Mouse (Mus musculus): ENCODE results near the gene Nomo1. TPM values are rescaled to one million over a fixed set of nuclear protein-coding genes. Genes with fewer than 3 reads are reported as not detected.

The Nomo1 gene
- polyA plus RNA-seq, 1 experiment = 53.1 TPM

GRCm38 (mm10) chr7:46124460-46124859 is 91.0 kb downstream of the Nomo1 start:
- Histone ChIP-seq H3K36me3 (ENCODE audit: control insufficient read depth, insufficient read depth, low read length) (no peaks in the 10 kb centered on the region), H3K27me3 (ENCODE audit: control insufficient read depth, insufficient read depth, low read length) (no peaks in the 10 kb centered on the region), H3K27ac (ENCODE audit: insufficient read depth, low read depth, low read length) (no peak overlapping the region), H3K4me1 (ENCODE audit: control insufficient read depth, insufficient read depth, insufficient read length, low read length) (no peaks in the 10 kb centered on the region), H3K4me3 (ENCODE audit: low read depth, low read length) (no peak overlapping the region)
- WGBS = 87% methylated on average over 6 of the region's 6 CpGs
- TF ChIP-seq POLR2A (IDR thresholded peaks at IDR 0.05; ENCODE audit: low read depth, low read length) = no peak
- TF ChIP-seq CTCF (IDR thresholded peaks at IDR 0.05; ENCODE audit: extremely low read depth, insufficient read length, insufficient replicate concordance, low read depth, low read length) = no peak

- Histone ChIP-seq H3K4me3 (ENCODE audit: low read depth, low read length) (no peak overlapping the region), H3K27ac (ENCODE audit: insufficient read depth, low read depth, low read length) (no peak overlapping the region), H3K4me1 (ENCODE audit: control insufficient read depth, insufficient read depth, insufficient read length, low read length) (no peaks in the 10 kb centered on the region), H3K36me3 (ENCODE audit: control insufficient read depth, insufficient read depth, low read length) (no peaks in the 10 kb centered on the region), H3K27me3 (ENCODE audit: control insufficient read depth, insufficient read depth, low read length) (no peaks in the 10 kb centered on the region)
- TF ChIP-seq POLR2A (IDR thresholded peaks at IDR 0.05; ENCODE audit: low read depth, low read length) = no peak
- no peak for TF ChIP-seq CTCF (IDR thresholded peaks at IDR 0.05; ENCODE audit: extremely low read depth, insufficient read length, insufficient replicate concordance, low read depth, low read length)
- WGBS = 93% methylated on average over 11 of the region's 11 CpGs
These were observed 91.8 kb downstream of the Nomo1 start for GRCm38 (mm10) chr7:46125340-46125739.

GRCm38 (mm10) chr7:46128196-46128595 is 94.7 kb downstream of the Nomo1 start:
- peaks cover 4% of the 10 kb centered on the region; the same call in 1 of the 2 replicates for H3K4me1 ChIP-seq (ENCODE audit: control insufficient read depth, insufficient read depth, insufficient read length, low read length)
- TF ChIP-seq CTCF (IDR thresholded peaks at IDR 0.05; ENCODE audit: extremely low read depth, insufficient read length, insufficient replicate concordance, low read depth, low read length) (no peak), POLR2A (IDR thresholded peaks at IDR 0.05; ENCODE audit: low read depth, low read length) (no peak)
- H3K27ac ChIP-seq (ENCODE audit: insufficient read depth, low read depth, low read length) = no peak overlapping the region
- H3K4me3 ChIP-seq (ENCODE audit: low read depth, low read length) = no peak overlapping the region
- no peaks in the 10 kb centered on the region for H3K27me3 ChIP-seq (ENCODE audit: control insufficient read depth, insufficient read depth, low read length)
- H3K36me3 ChIP-seq (ENCODE audit: control insufficient read depth, insufficient read depth, low read length) = no peaks in the 10 kb centered on the region
- 39% methylated on average over 7 of the region's 7 CpGs for WGBS

GRCm38 (mm10) chr7:46129463-46130179 is 96.1 kb downstream of the Nomo1 start:
- Histone ChIP-seq H3K4me3 (ENCODE audit: low read depth, low read length) (no peak overlapping the region), H3K27ac (ENCODE audit: insufficient read depth, low read depth, low read length) (no peak overlapping the region), H3K27me3 (ENCODE audit: control insufficient read depth, insufficient read depth, low read length) (no peaks in the 10 kb centered on the region), H3K4me1 (ENCODE audit: control insufficient read depth, insufficient read depth, insufficient read length, low read length) (peaks cover 4% of the 10 kb centered on the region; the same call in 1 of the 2 replicates), H3K36me3 (ENCODE audit: control insufficient read depth, insufficient read depth, low read length) (no peaks in the 10 kb centered on the region)
- WGBS = 57% methylated on average over 7 of the region's 7 CpGs
- no peak for TF ChIP-seq CTCF (IDR thresholded peaks at IDR 0.05; ENCODE audit: extremely low read depth, insufficient read length, insufficient replicate concordance, low read depth, low read length)

- H3K4me1 ChIP-seq (ENCODE audit: control insufficient read depth, insufficient read depth, insufficient read length, low read length) = peaks cover 4% of the 10 kb centered on the region; the same call in 1 of the 2 replicates
- 36% methylated on average over 7 of the region's 7 CpGs for WGBS
- no peak overlapping the region for H3K27ac ChIP-seq (ENCODE audit: insufficient read depth, low read depth, low read length)
- no peak for TF ChIP-seq POLR2A (IDR thresholded peaks at IDR 0.05; ENCODE audit: low read depth, low read length)
- no peak for TF ChIP-seq CTCF (IDR thresholded peaks at IDR 0.05; ENCODE audit: extremely low read depth, insufficient read length, insufficient replicate concordance, low read depth, low read length)
- H3K27me3 ChIP-seq (ENCODE audit: control insufficient read depth, insufficient read depth, low read length) = no peaks in the 10 kb centered on the region
- H3K36me3 ChIP-seq (ENCODE audit: control insufficient read depth, insufficient read depth, low read length) = no peaks in the 10 kb centered on the region
- no peak overlapping the region for H3K4me3 ChIP-seq (ENCODE audit: low read depth, low read length)
These were observed 97.2 kb downstream of the Nomo1 start for GRCm38 (mm10) chr7:46130723-46131122.

- no peak overlapping the region for H3K27ac ChIP-seq (ENCODE audit: insufficient read depth, low read depth, low read length)
- 16% methylated on average over 3 of the region's 3 CpGs for WGBS
- TF ChIP-seq POLR2A (IDR thresholded peaks at IDR 0.05; ENCODE audit: low read depth, low read length) (no peak), CTCF (IDR thresholded peaks at IDR 0.05; ENCODE audit: extremely low read depth, insufficient read length, insufficient replicate concordance, low read depth, low read length) (no peak)
- H3K27me3 ChIP-seq (ENCODE audit: control insufficient read depth, insufficient read depth, low read length) = no peaks in the 10 kb centered on the region
- no peaks in the 10 kb centered on the region for H3K36me3 ChIP-seq (ENCODE audit: control insufficient read depth, insufficient read depth, low read length)
- no peak overlapping the region for H3K4me3 ChIP-seq (ENCODE audit: low read depth, low read length)
- H3K4me1 ChIP-seq (ENCODE audit: control insufficient read depth, insufficient read depth, insufficient read length, low read length) = peaks cover 4% of the 10 kb centered on the region; the same call in 1 of the 2 replicates
These were observed 97.8 kb downstream of the Nomo1 start for GRCm38 (mm10) chr7:46131266-46131665.

GRCm38 (mm10) chr7:46131806-46132205 is 98.3 kb downstream of the Nomo1 start:
- peaks cover 4% of the 10 kb centered on the region; the same call in 1 of the 2 replicates for H3K4me1 ChIP-seq (ENCODE audit: control insufficient read depth, insufficient read depth, insufficient read length, low read length)
- H3K27me3 ChIP-seq (ENCODE audit: control insufficient read depth, insufficient read depth, low read length) = no peaks in the 10 kb centered on the region
- TF ChIP-seq POLR2A (IDR thresholded peaks at IDR 0.05; ENCODE audit: low read depth, low read length) (no peak), CTCF (IDR thresholded peaks at IDR 0.05; ENCODE audit: extremely low read depth, insufficient read length, insufficient replicate concordance, low read depth, low read length) (no peak)
- no peaks in the 10 kb centered on the region for H3K36me3 ChIP-seq (ENCODE audit: control insufficient read depth, insufficient read depth, low read length)
- H3K4me3 ChIP-seq (ENCODE audit: low read depth, low read length) = no peak overlapping the region
- no peak overlapping the region for H3K27ac ChIP-seq (ENCODE audit: insufficient read depth, low read depth, low read length)
- 76% methylated on average over 8 of the region's 8 CpGs for WGBS

Measured in small intestine, adult 2 months (tissue).